Mouse (Mus musculus): Measurements from ENCODE around the gene Paip2b.
"Not testable (repeated sequence)": the region's sequence is repeated elsewhere in the genome, so short reads cannot be mapped to it uniquely, and the experiment has no call there.

Paip2b gene

GRCm38 (mm10) chr6:83831606-83832123 lies at the start of gene Paip2b:
Paip2b (minus strand) TSS chr6:83831741.
- peak; percentile 99 for DNase-seq (ENCODE audit: inconsistent ontology term)

GRCm38 (mm10) chr6:83879815-83880214 lies 48.3 kb upstream of the Paip2b start:
- DNase-seq (ENCODE audit: inconsistent ontology term): peak; percentile 49

- DNase-seq (ENCODE audit: inconsistent ontology term): peak; percentile 90
Observed at GRCm38 (mm10) chr6:83867598-83868585, 36.4 kb upstream of the Paip2b start.

GRCm38 (mm10) chr6:83866954-83867597 lies 35.5 kb upstream of the Paip2b start, which contains the start of gene Zfp638:
Zfp638 (plus strand) TSS chr6:83867109.
- peak; percentile 95 for DNase-seq (ENCODE audit: inconsistent ontology term)

GRCm38 (mm10) chr6:83866423-83866822 lies 34.9 kb upstream of the Paip2b start:
- DNase-seq (ENCODE audit: inconsistent ontology term): no peak

GRCm38 (mm10) chr6:83863538-83863937 lies 32.0 kb upstream of the Paip2b start:
- DNase-seq (ENCODE audit: inconsistent ontology term): no peak

GRCm38 (mm10) chr6:83860033-83860432 lies 28.5 kb upstream of the Paip2b start:
- DNase-seq (ENCODE audit: inconsistent ontology term): no peak

- DNase-seq (ENCODE audit: inconsistent ontology term): no peak
Observed at GRCm38 (mm10) chr6:83857476-83857875, 25.9 kb upstream of the Paip2b start.

- DNase-seq (ENCODE audit: inconsistent ontology term): no peak
Observed at GRCm38 (mm10) chr6:83849446-83849845, 17.9 kb upstream of the Paip2b start.

GRCm38 (mm10) chr6:83846141-83846540 lies 14.6 kb upstream of the Paip2b start:
- no peak for DNase-seq (ENCODE audit: inconsistent ontology term)

- DNase-seq (ENCODE audit: inconsistent ontology term): no peak
Observed at GRCm38 (mm10) chr6:83844913-83845312, 13.4 kb upstream of the Paip2b start.

- no peak for DNase-seq (ENCODE audit: inconsistent ontology term)
Observed at GRCm38 (mm10) chr6:83840086-83840485, 8.5 kb upstream of the Paip2b start.

- DNase-seq (ENCODE audit: inconsistent ontology term): no peak
Observed at GRCm38 (mm10) chr6:83838046-83838445, 6.5 kb upstream of the Paip2b start.

GRCm38 (mm10) chr6:83836826-83837225 lies 5.3 kb upstream of the Paip2b start:
- no peak for DNase-seq (ENCODE audit: inconsistent ontology term)

GRCm38 (mm10) chr6:83832393-83832792 lies 852 bp upstream of the Paip2b start:
- DNase-seq (ENCODE audit: inconsistent ontology term): not testable (repeated sequence)

- DNase-seq (ENCODE audit: inconsistent ontology term): no peak
Observed at GRCm38 (mm10) chr6:83830941-83831605, 468 bp downstream of the Paip2b start.

- no peak for DNase-seq (ENCODE audit: inconsistent ontology term)
Observed at GRCm38 (mm10) chr6:83821856-83822255, 9.7 kb downstream of the Paip2b start.

- DNase-seq (ENCODE audit: inconsistent ontology term): no peak
Observed at GRCm38 (mm10) chr6:83820727-83821515, 10.6 kb downstream of the Paip2b start.

- peak; percentile 23 for DNase-seq (ENCODE audit: inconsistent ontology term)
Observed at GRCm38 (mm10) chr6:83818996-83819395, 12.5 kb downstream of the Paip2b start.

GRCm38 (mm10) chr6:83815801-83816200 lies 15.7 kb downstream of the Paip2b start:
- DNase-seq (ENCODE audit: inconsistent ontology term): no peak

GRCm38 (mm10) chr6:83802846-83803245 lies 28.7 kb downstream of the Paip2b start:
- DNase-seq (ENCODE audit: inconsistent ontology term): no peak
